Comparison of ENCODE assay signal across 1 mouse cellular context in the genomic region with DNA sequence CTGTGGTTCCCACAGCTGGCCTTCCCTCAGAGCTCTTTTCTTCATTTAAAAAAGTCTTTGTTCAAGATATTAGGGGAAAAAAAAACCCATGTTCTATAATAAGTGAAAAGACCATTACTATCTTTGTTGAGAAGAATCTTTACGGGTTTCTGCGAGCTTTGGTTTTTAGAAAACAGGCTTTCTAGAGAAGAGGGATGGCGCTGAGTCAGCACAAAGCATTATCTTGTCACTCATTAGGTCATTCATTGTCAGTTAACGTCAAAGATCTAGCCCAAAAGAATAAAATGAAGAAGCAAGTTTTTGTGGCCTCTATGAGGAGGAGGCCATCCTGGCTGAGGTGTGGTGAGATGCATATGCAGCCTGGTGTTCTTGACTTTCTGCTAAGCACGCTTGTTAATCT.
TF ChIP-seq lines count a peak whose summit lies in the region.

No protein-coding gene starts in this region.

TF ChIP-seq in CH12.LX, 34 proteins besides CTCF, POLR2A, EP300 and RAD21 (continued from another document):
- TF ChIP-seq MEF2A (IDR thresholded peaks at IDR 0.05; ENCODE audit: borderline replicate concordance, low read depth, low read length), result no peak
- TF ChIP-seq MAX (IDR thresholded peaks at IDR 0.05; ENCODE audit: low read length), result no peak
